Mouse (Mus musculus): Measurements from ENCODE around the gene Mycbp2. TPM values are rescaled to one million over a fixed set of nuclear protein-coding genes. Genes with fewer than 3 reads are reported as not detected.

Gene Mycbp2
- polyA plus RNA-seq, 1 experiment from 2014 or later, result 60.0 TPM

Other genes starting within 250 kb of the Mycbp2 start
- 18.5 and 21.3 TPM in 2 replicates for gene Fbxl3, start 247.2 kb downstream of the Mycbp2 start, polyA plus RNA-seq (2015; fragmentation: Nextera tagmentation; extraction: Ambion mirVana)
- gene Scel, start 166.5 kb upstream of the Mycbp2 start, polyA plus RNA-seq (2015; fragmentation: Nextera tagmentation; extraction: Ambion mirVana), result 0.14 and 0.29 TPM in 2 replicates